Mouse (Mus musculus) E14TG2a.4 (cell line): ENCODE data around the gene Klf7.

Experiments
- CTCF ChIP-seq: conservative IDR thresholded peaks from 2 replicates; pipeline ENCODE4 v1.5.1; 2014; ENCODE audit warnings: low read length
- NANOG ChIP-seq: IDR thresholded peaks from 2 replicates; pipeline ENCODE4 v1.6.1; 2014; ENCODE audit warnings: borderline replicate concordance, low read length, mixed read lengths
- POU5F1 ChIP-seq: IDR thresholded peaks from 2 replicates; pipeline ENCODE4 v1.6.1; 2014; ENCODE audit warnings: low read length, borderline replicate concordance

GRCm38 (mm10) chr1:64003525-64004291 is 118.4 kb downstream of the Klf7 start:
- TF ChIP-seq CTCF (no peak), NANOG (no peak), POU5F1 (no peak)
